Mouse (Mus musculus): Measurements from ENCODE around the gene Tnfaip2. TPM values are rescaled to one million over a fixed set of nuclear protein-coding genes. Genes with fewer than 3 reads are reported as not detected.

Tnfaip2 gene
- polyA plus RNA-seq, 1 experiment from 2014 or later = 96.6 TPM

DNA sequence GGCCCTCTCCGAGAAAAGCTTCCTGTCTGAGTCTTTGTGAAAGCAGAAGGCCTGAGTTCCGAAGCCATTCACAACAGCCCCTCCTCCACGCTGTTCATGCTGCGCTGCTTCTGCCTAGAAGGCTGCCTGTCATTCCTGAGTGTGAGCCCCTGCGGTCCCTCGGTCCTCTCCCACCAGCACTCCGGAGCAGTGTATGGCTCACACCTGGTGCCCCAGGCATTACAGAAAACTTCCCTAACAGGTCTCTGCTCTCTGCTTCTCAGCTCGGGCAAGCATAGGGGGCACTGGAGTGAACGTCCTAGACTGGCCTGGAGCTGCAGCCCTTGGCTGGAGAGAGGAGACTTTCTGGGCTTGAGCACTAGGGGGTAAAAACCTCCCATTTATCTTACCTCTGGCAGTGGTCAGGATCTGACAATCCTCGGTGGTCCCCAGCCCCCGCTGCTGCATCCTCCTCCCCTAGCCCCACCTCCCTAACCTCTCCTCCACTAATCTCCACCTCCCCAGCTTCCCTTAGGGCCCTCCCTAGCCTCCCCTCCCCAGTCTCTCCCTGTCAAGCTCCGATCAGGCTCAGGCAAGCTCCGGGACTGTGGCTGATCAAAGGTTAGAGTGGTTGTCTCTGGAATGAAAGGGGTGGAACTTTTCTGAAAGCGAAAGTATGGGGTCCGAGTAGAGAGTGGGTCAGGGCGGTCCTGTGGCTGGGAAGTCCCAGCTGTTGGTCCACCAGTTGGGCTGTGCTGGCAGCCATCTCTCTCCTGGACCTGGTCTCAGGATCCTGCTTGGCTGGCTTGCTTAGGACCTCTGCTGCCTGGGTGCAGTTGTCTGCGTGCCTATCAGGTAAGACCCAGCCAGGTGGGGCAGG lies 25.1 kb upstream of the Tnfaip2 start, which contains the start of gene Exoc3l4:
Gene Exoc3l4 (plus strand): TSS at position 97 of the 859 bp plus-strand sequence.
- no peaks in the 10 kb centered on the region for H3K36me3 ChIP-seq
- H3K4me1 ChIP-seq (replicated peaks) = peaks cover 66% of the 10 kb centered on the region
- H3K27ac ChIP-seq = peak within 1 kb of the TSS; percentile 73
- H3K27me3 ChIP-seq = peaks cover 68% of the 10 kb centered on the region
- ATAC-seq (ENCODE audit: low read depth) (peak; percentile 58), DNase-seq (no peak)
- H3K9ac ChIP-seq = peak within 1 kb of the TSS; percentile 45; the same call in 1 of the 2 replicates
- H3K4me3 ChIP-seq (replicated peaks) = peak within 1 kb of the TSS; percentile 49
- no peaks in the 10 kb centered on the region for H3K9me3 ChIP-seq (replicated peaks)
- H3K4me2 ChIP-seq = peak within 1 kb of the TSS; percentile 59
- WGBS (ENCODE audit: insufficient replicate concordance) = 6% methylated on average over 17 of the region's 17 CpGs

DNA sequence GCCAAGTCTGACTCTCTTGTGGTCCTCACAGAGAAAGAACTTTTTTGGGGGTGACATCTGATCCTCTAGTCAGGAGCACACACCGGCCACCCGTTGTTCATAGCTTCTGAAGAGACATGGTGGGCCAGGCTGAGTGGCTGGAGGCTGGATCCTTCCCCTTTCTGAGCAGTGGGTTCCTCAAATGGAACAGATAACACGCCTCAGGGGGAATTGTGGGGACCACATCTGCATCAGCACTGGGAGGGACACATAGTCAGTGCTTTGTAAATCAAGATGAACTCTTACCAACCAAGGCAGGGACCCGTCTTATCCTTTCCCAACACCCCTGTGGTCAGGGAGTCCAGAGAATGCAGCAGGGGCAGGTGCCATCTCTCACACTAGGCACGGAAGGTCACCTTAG lies 22.4 kb upstream of the Tnfaip2 start:
- Histone ChIP-seq H3K4me3 (replicated peaks) (no peak overlapping the region), H3K27ac (peak overlapping the region; percentile 69), H3K4me1 (replicated peaks) (peaks cover 72% of the 10 kb centered on the region), H3K4me2 (peak overlapping the region; percentile 51), H3K36me3 (0 out of 2 replicates have a peak, but pooled peaks cover 3% of the 10 kb centered on the region), H3K27me3 (peaks cover 87% of the 10 kb centered on the region), H3K9ac (no peak overlapping the region), H3K9me3 (replicated peaks) (no peaks in the 10 kb centered on the region)
- DNase-seq (no peak), ATAC-seq (ENCODE audit: low read depth) (no peak)
- WGBS (ENCODE audit: insufficient replicate concordance) = 22% methylated on average over 5 of the region's 5 CpGs

- peak overlapping the region; percentile 69 for H3K27ac ChIP-seq
- H3K4me1 ChIP-seq (replicated peaks) = peaks cover 79% of the 10 kb centered on the region
- H3K4me2 ChIP-seq = peak overlapping the region; percentile 51
- 0 out of 2 replicates have a peak, but pooled peaks cover 3% of the 10 kb centered on the region for H3K36me3 ChIP-seq
- WGBS (ENCODE audit: insufficient replicate concordance) = 16% methylated on average over 7 of the region's 7 CpGs
- ATAC-seq (ENCODE audit: low read depth) (peak; percentile 46), DNase-seq (no peak)
- no peaks in the 10 kb centered on the region for H3K9me3 ChIP-seq (replicated peaks)
- peak overlapping the region; percentile 23; the same call in 1 of the 2 replicates for H3K4me3 ChIP-seq (replicated peaks)
- H3K9ac ChIP-seq = peak overlapping the region; percentile 43; the same call in 1 of the 2 replicates
- peaks cover 88% of the 10 kb centered on the region for H3K27me3 ChIP-seq
These were observed 21.1 kb upstream of the Tnfaip2 start for GRCm38 (mm10) chr12:111420946-111421709.

- Histone ChIP-seq H3K4me1 (replicated peaks) (peaks cover 79% of the 10 kb centered on the region), H3K27me3 (peaks cover 86% of the 10 kb centered on the region)
- WGBS (ENCODE audit: insufficient replicate concordance) = 50% methylated on average over 5 of the region's 5 CpGs
These were observed 19.4 kb upstream of the Tnfaip2 start for GRCm38 (mm10) chr12:111422852-111423251.

GRCm38 (mm10) chr12:111423570-111424129 lies 18.6 kb upstream of the Tnfaip2 start:
- Histone ChIP-seq H3K4me3 (replicated peaks) (no peak overlapping the region), H3K27ac (no peak overlapping the region), H3K36me3 (0 out of 2 replicates have a peak, but pooled peaks cover 6% of the 10 kb centered on the region), H3K27me3 (peaks cover 88% of the 10 kb centered on the region), H3K4me2 (no peak overlapping the region), H3K4me1 (replicated peaks) (peaks cover 81% of the 10 kb centered on the region), H3K9ac (no peak overlapping the region), H3K9me3 (replicated peaks) (no peaks in the 10 kb centered on the region)
- DNase-seq (no peak), ATAC-seq (ENCODE audit: low read depth) (no peak)
- WGBS (ENCODE audit: insufficient replicate concordance) = 20% methylated on average over 43 of the region's 43 CpGs

More at GRCm38 (mm10) chr12:111422852-111423251, 19.4 kb upstream of the Tnfaip2 start:
- Histone ChIP-seq H3K4me2 (no peak overlapping the region), H3K27ac (no peak overlapping the region), H3K36me3 (0 out of 2 replicates have a peak, but pooled peaks cover 6% of the 10 kb centered on the region), H3K9ac (no peak overlapping the region), H3K4me3 (replicated peaks) (no peak overlapping the region), H3K9me3 (replicated peaks) (no peaks in the 10 kb centered on the region)
- DNase-seq = no peak
- no peak for ATAC-seq (ENCODE audit: low read depth)

DNA sequence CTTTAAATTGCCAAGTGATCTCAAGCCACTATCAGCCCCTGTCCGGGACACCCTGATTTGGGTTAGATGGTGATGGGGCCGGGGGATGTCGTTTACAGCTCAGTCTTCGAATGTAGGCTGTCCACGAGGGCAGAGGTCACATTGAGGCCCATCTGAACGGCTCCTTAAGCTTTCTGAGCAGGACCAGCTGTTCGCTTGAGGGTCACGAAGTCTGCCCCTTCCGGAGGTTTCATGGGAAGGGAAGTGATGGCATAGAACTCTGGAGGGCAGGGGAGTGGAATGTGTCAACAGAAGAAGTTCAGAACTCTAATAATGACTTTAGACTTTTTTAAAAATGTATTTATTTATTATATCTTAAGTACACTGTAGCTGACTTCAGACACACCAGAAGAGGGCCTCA lies 17.7 kb upstream of the Tnfaip2 start:
- no peak overlapping the region for H3K4me2 ChIP-seq
- H3K27me3 ChIP-seq = peaks cover 88% of the 10 kb centered on the region
- WGBS (ENCODE audit: insufficient replicate concordance) = 37% methylated on average over 9 of the region's 9 CpGs
- no peak for DNase-seq
- no peak overlapping the region for H3K9ac ChIP-seq
- no peaks in the 10 kb centered on the region for H3K9me3 ChIP-seq (replicated peaks)
- H3K4me1 ChIP-seq (replicated peaks) = peaks cover 81% of the 10 kb centered on the region
- ATAC-seq (ENCODE audit: low read depth) = no peak
- 0 out of 2 replicates have a peak, but pooled peaks cover 6% of the 10 kb centered on the region for H3K36me3 ChIP-seq
- no peak overlapping the region for H3K4me3 ChIP-seq (replicated peaks)
- no peak overlapping the region for H3K27ac ChIP-seq

DNA sequence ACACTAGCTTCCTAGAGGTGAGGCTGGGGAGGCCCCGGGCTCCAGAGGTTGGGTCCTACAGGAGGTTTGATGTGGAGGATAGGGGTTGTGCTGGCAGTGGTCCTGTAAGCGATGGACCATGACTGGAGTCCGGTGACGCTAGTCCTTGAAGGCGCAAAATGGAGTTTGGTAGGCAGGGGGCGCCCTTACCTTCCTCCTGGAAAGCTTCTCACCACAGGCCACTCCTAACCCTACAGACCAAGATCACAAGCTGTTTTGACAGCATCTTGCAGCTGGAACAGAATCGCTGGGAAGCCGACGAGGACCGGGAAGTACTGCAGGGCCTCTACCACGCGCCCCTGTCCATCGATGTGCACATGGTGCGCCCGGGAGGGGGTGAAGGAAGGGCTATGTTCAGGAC lies 17.0 kb upstream of the Tnfaip2 start:
- no peak overlapping the region for H3K27ac ChIP-seq
- no peak for ATAC-seq (ENCODE audit: low read depth)

GRCm38 (mm10) chr12:111425789-111426460 lies 16.3 kb upstream of the Tnfaip2 start:
- H3K4me1 ChIP-seq (replicated peaks) = peaks cover 81% of the 10 kb centered on the region

More for the DNA sequence above, 17.0 kb upstream of the Tnfaip2 start:
- Histone ChIP-seq H3K4me3 (replicated peaks) (no peak overlapping the region), H3K4me2 (no peak overlapping the region), H3K27me3 (peaks cover 89% of the 10 kb centered on the region), H3K9ac (no peak overlapping the region), H3K4me1 (replicated peaks) (peaks cover 81% of the 10 kb centered on the region), H3K9me3 (replicated peaks) (no peaks in the 10 kb centered on the region), H3K36me3 (0 out of 2 replicates have a peak, but pooled peaks cover 6% of the 10 kb centered on the region)
- 2% methylated on average over 15 of the region's 15 CpGs for WGBS (ENCODE audit: insufficient replicate concordance)
- peak; percentile 67 for DNase-seq

GRCm38 (mm10) chr12:111427438-111428113 lies 14.7 kb upstream of the Tnfaip2 start:
- Histone ChIP-seq H3K4me2 (no peak overlapping the region), H3K27ac (no peak overlapping the region), H3K4me3 (replicated peaks) (no peak overlapping the region), H3K36me3 (0 out of 2 replicates have a peak, but pooled peaks cover 6% of the 10 kb centered on the region), H3K9me3 (replicated peaks) (no peaks in the 10 kb centered on the region), H3K9ac (no peak overlapping the region), H3K27me3 (peaks cover 86% of the 10 kb centered on the region), H3K4me1 (replicated peaks) (peaks cover 83% of the 10 kb centered on the region)
- 58% methylated on average over 12 of the region's 12 CpGs for WGBS (ENCODE audit: insufficient replicate concordance)
- ATAC-seq (ENCODE audit: low read depth) (no peak), DNase-seq (no peak)

More at GRCm38 (mm10) chr12:111425789-111426460, 16.3 kb upstream of the Tnfaip2 start:
- Histone ChIP-seq H3K4me2 (no peak overlapping the region), H3K27me3 (peaks cover 92% of the 10 kb centered on the region), H3K9ac (no peak overlapping the region), H3K27ac (no peak overlapping the region), H3K9me3 (replicated peaks) (no peaks in the 10 kb centered on the region), H3K4me3 (replicated peaks) (no peak overlapping the region), H3K36me3 (0 out of 2 replicates have a peak, but pooled peaks cover 6% of the 10 kb centered on the region)
- peak; percentile 81 for DNase-seq
- WGBS (ENCODE audit: insufficient replicate concordance) = 21% methylated on average over 29 of the region's 29 CpGs
- peak; percentile 49 for ATAC-seq (ENCODE audit: low read depth)

DNA sequence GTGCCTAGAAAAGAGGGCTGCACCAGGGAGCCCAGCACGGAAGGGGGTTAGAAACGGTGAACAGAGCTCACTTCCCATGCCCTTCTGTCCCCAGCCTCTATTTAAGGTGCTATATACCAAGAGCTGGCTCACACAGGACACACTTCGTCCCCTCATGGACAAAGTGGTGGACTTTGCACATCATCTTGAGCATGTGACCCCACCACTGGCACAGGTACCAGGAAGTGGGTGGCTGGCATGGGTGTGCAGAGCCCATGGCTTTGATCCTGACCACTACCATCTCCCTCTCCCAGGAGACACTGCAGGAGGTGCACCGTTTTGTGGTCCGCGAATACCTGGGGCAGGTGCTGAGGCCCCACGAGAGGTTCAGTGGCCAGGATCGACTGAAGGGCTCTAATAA lies 13.9 kb upstream of the Tnfaip2 start:
- DNase-seq = no peak
- Histone ChIP-seq H3K36me3 (0 out of 2 replicates have a peak, but pooled peaks cover 6% of the 10 kb centered on the region), H3K9ac (no peak overlapping the region), H3K27ac (no peak overlapping the region), H3K4me3 (replicated peaks) (no peak overlapping the region), H3K27me3 (peaks cover 78% of the 10 kb centered on the region), H3K4me1 (replicated peaks) (peaks cover 84% of the 10 kb centered on the region), H3K9me3 (replicated peaks) (no peaks in the 10 kb centered on the region), H3K4me2 (peak overlapping the region; percentile 69)
- WGBS (ENCODE audit: insufficient replicate concordance) = 34% methylated on average over 8 of the region's 8 CpGs
- no peak for ATAC-seq (ENCODE audit: low read depth)

All from liver, embryonic 13.5 days (tissue).